Mouse (Mus musculus) cerebellum, adult 2 months (tissue): ENCODE measurements at regions not wholly inside any gene's neighbourhood (a gene's known extent, or its start where the extent isn't known, plus 50 kb on each side); places are given as distances from the start of the nearest gene placed in this dataset.

Source experiments
- CTCF ChIP-seq: fragments of 200-500 bp; IDR thresholded peaks from 2 replicates; pipeline ENCODE4 v1.5.1; 2011; ENCODE audit warnings: low read depth, mild to moderate bottlenecking, control low read depth, low read length, moderate library complexity, borderline replicate concordance; ENCODE audit not compliant: insufficient read depth
- POLR2A ChIP-seq: fragments of 200-500 bp; IDR thresholded peaks from 2 replicates; pipeline ENCODE4 v1.6.1; 2011; ENCODE audit warnings: low read length, control low read depth, borderline replicate concordance; ENCODE audit not compliant: insufficient read depth

GRCm38 (mm10) chr13:31367226-31367625 lies 188.7 kb upstream of the Foxq1 start:
- TF ChIP-seq POLR2A (no peak), CTCF (no peak)
